Mouse (Mus musculus) WW6 (cell line): ENCODE results near the gene Nrros.

ENCODE experiments used
- DNase-seq: peaks from one replicate; pipeline ENCODE4 v3.0.0-alpha.2; 2013; ENCODE audit warnings: low read depth, low spot score

Nrros gene

DNA sequence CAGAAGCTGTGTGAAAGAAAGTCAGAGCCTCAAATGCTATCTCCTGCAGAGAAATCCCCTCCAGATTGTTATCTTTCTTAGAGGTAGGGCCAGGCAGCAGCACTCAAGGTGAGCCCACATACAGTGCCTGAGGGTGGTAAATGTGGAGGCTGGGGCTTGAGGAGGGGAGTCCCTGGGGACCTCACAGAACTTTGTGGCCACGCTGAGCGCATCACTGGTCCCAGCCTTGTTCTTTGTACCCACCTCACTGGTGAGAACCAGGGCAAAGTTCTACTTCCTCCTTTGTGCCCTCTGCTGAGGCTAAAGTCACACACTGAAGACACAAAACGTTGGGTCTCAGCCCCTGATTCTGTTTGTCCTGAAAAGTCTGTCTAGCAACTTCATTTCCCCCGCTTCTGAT is 2.0 kb downstream of the Nrros start:
- DNase-seq: no peak

GRCm38 (mm10) chr16:32160742-32161323 is 4.6 kb downstream of the Nrros start:
- no peak for DNase-seq

DNA sequence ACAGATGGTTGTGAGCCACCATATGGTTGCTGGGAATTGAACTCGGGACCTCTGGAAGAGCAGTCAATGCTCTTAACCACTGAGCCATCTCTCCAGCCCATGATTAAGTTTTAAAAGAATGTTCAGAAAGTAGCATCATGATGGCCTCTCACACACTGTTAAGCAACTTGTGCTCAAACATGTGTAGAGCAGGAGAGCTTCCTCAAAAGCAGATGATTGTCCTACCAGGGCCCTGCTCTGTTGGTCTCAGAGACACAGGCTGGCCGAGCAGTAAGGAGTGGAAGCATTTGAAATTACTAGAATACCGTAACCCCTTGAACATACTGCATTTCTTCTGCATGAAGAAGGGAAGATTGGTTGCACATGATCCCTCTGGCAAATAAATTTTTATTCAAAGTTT is 6.4 kb downstream of the Nrros start:
- no peak for DNase-seq

DNA sequence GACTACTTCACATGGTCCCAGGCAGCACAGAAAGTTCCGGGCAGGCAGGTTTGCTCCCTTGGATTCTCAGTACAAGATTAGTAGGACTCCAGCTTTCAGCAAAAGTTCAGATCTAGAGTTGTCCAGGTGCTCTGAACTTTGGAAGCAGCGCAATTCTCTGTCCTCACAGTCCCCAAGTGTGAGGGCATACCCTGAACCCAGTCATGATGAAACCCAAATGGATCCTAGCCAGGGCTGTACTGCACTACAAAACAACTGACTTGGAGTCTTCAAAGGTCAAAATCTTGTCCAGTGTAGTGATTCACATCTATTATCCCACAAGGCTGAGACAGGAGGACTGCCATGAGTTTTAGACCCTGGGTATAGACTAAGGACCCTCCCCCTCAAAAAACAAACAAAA is 8.0 kb downstream of the Nrros start:
- DNase-seq: no peak

DNA sequence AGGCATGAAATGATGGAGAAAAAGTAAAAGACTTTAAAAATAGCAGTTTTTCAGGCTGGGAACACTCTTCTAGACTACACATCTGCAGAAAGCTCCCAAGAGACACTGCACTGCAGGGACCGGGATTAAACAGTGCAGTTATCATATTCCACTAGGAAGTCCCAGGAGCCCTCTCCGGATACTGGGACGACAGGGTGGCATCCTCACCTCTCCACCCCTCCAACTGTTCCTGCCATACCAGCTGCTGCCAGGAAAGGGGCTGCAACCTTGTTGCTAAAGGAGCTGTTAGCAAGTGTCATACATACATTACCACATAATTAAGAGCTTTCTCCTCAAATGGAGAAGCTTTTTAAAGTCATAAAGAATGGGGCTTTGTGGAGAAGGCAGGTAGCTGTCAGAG is 8.7 kb downstream of the Nrros start:
- DNase-seq: no peak

- no peak for DNase-seq
These were observed 11.0 kb downstream of the Nrros start for GRCm38 (mm10) chr16:32154437-32154836.

DNA sequence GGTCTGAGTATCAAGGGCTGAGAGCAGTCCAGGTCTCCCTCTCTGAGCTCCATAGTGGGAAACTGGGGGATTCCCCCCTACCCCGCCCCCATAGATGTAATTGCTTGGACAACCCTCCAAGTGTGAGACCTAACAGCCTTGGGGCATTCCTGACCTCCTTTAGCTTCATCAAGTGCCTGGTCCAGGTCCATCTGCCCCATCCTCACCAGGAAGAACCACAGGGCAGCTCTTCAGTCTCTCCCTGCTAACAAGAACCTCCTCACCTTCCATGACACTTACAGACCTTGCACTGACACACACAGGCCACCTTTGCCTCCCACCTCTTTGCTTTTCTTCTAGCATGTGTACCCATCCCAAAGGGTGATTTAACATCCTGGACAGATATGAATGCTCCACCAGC is 11.4 kb downstream of the Nrros start:
- DNase-seq: no peak

- DNase-seq: no peak
These were observed 17.7 kb downstream of the Nrros start for GRCm38 (mm10) chr16:32147589-32148207.

GRCm38 (mm10) chr16:32144592-32144991 is 20.8 kb downstream of the Nrros start:
- no peak for DNase-seq

DNA sequence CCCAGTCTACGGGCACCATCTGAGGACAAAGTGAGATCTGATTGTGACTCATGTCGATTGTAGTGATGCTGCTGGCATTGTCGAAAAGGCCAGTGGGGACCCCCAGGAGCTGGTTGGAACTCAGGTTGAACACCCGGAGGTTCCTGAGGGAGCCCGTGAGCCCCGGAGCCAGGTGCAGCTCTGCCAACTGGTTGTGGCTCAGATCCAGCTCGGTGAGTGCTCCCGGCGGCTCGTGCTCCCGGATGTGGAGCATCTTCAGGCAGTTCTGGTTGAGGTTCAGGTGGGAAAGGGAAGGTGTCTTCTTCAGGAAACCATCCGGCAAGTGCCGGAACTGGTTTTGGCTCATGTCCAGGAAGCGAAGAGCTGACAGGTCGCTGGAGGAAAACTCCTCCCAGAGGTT is 21.6 kb downstream of the Nrros start:
- no peak for DNase-seq

DNA sequence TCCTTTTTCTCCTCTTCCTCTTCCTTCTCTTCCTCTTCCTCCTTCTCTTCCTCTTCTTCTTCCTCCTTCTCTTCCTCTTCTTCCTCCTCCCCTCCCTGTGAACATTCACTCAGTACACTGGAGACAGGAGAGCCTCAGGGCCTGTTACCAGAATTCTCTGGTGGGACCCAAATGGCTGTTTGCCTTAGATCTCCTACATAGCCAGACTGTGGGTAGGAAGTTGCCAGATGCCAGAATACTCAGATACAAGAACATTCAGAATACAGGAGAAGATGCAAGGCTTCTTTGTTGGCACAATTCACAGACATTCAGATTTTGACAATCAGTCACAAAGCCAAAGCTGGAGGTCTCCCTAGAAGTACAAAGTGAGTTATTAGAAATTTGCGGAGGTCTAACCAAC is 26.4 kb downstream of the Nrros start:
- DNase-seq: no peak

GRCm38 (mm10) chr16:32135842-32136357 is 29.5 kb downstream of the Nrros start:
- peak; percentile 28 for DNase-seq

- DNase-seq: no peak
These were observed 32.2 kb downstream of the Nrros start for GRCm38 (mm10) chr16:32133148-32133547.

- DNase-seq: no peak
These were observed 35.1 kb downstream of the Nrros start for GRCm38 (mm10) chr16:32130190-32130826.

DNA sequence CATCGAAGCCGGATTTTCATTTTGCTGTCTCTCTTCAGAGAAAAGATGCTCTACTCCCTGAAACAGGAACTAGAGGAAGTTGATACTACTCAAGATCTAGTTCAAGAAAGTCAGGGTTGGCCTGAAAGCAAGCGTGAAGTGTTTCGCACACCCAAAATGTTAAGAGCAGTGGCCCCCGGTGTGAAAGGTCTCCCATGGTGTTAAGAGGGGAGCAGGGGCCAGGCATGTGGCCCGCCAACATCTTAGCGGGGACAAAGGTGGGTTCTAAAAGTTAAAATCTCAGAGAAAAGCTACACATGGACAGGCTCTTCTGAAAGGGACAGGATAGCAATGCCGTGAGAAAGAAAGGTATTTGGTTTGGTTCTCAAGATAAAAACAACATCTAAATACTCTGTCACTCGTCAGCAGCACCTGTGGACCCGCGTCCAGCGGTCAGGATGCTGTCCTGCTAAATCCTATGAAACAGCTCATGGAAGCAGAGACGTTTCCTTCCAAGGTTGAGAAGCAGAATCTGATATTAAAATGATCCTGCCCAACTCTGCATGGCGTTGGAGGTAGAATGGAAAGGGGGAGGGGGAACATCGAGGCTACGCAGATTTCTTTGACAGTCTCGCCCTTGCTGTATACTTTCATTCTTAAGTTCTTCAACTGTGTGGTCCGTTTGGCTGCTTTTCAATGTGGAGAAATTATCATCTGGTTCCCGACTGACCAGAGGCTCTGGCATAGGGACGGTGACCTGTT is 35.8 kb downstream of the Nrros start:
- no peak for DNase-seq

DNA sequence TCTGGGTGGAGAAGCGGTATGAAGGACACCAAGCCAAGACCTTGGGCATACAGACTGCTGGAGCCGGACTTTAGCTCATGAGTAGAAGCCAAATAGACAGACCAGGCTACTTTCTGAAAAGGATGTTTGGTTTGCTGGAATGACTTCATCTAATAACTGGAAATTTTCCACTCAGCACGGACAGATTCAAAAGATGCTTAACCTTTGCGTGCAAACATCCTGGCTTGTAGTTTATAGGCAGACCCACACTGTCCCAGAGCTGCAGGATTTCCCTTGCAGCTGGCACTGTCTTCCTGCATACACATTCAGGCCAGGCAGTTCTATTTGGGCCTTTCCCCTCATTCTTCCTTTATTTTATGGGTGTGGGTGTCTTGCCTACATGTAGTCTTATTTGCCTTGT is 38.3 kb downstream of the Nrros start:
- no peak for DNase-seq

DNA sequence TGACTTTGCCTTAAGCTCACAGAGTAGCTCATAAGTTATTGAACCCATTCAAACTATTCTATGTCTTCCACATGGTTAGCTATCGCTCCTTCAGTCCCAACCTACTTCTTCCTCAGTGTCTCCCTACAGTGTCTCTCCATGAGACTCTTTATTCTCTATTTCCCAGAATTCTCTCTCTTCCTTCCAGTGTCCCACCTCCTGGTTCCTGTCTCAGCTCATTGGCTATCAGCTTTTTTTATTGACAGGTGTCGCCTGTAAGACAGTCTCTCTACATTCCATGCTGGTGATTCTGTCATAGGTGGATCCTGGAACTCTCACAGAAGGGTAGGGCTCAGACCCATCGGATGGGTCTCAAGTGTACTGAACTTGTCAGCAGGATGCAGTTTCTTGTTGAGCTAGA is 40.0 kb downstream of the Nrros start:
- DNase-seq: no peak

GRCm38 (mm10) chr16:32124444-32125335 is 40.7 kb downstream of the Nrros start:
- no peak for DNase-seq

GRCm38 (mm10) chr16:32124020-32124419 is 41.4 kb downstream of the Nrros start:
- no peak for DNase-seq

- no peak for DNase-seq
These were observed 44.9 kb downstream of the Nrros start for GRCm38 (mm10) chr16:32120454-32120853.

GRCm38 (mm10) chr16:32116186-32116585 is 49.2 kb downstream of the Nrros start:
- DNase-seq: no peak
